Mouse (Mus musculus) forebrain, embryonic 12.5 days (tissue): ENCODE measurements around the gene Iqcf1. TPM values are rescaled to one million over a fixed set of nuclear protein-coding genes. Genes with fewer than 3 reads are reported as not detected.

Experiments
- ATAC-seq: fragments of 200-750 bp; cut with Nextera tagmentation; 2 replicates; pipeline ENCODE4 v1.8.0; 2017; ENCODE audit warnings: moderate TSS enrichment; ENCODE audit not compliant: low FRiP score
- H3K27ac ChIP-seq: fragments of 300-500 bp; sonication (generic); 2 replicates; pipeline ENCODE4 v1.5.1; 2016; ENCODE audit warnings: mild to moderate bottlenecking
- H3K27me3 ChIP-seq: fragments of 300-500 bp; sonication (generic); 2 replicates; pipeline ENCODE4 v1.6.1; 2016; ENCODE audit warnings: mild to moderate bottlenecking
- H3K36me3 ChIP-seq: fragments of 300-500 bp; sonication (generic); replicated peaks from 2 replicates; pipeline ENCODE4 v1.6.1; 2016; ENCODE audit warnings: mild to moderate bottlenecking
- H3K4me1 ChIP-seq: fragments of 300-500 bp; sonication (generic); 2 replicates; pipeline ENCODE4 v1.6.1; 2016
- H3K4me2 ChIP-seq: fragments of 300-500 bp; sonication (generic); 2 replicates; pipeline ENCODE4 v1.6.1; 2016; ENCODE audit warnings: mild to moderate bottlenecking, moderate library complexity
- H3K4me3 ChIP-seq: fragments of 300-500 bp; sonication (generic); replicated peaks from 2 replicates; pipeline ENCODE4 v1.5.1; 2016; ENCODE audit warnings: mild to moderate bottlenecking
- H3K9ac ChIP-seq: fragments of 300-500 bp; sonication (generic); 2 replicates; pipeline ENCODE4 v1.6.1; 2016; ENCODE audit warnings: mild to moderate bottlenecking
- H3K9me3 ChIP-seq: fragments of 300-500 bp; sonication (generic); 2 replicates; pipeline ENCODE4 v1.6.1; 2016
- WGBS: fragments of 180-500 bp; shearing (Covaris S2); methylation state at CpG from one replicate; pipeline ENCODE4 v1.1.7; 2016; 5-methylcytosine and 5-hydroxymethylcytosine counted together
- polyA plus RNA-seq: library from polyadenylated mRNA; unstranded; fragments of >200 nt; fragmentation: Nextera tagmentation; extraction: Ambion mirVana; gene quantifications from 2 replicates; pipeline ENCODE4 v1.2.1, GENCODE M21; 2016

The Iqcf1 gene
- polyA plus RNA-seq, 1 experiment from 2014 or later: not detected

DNA sequence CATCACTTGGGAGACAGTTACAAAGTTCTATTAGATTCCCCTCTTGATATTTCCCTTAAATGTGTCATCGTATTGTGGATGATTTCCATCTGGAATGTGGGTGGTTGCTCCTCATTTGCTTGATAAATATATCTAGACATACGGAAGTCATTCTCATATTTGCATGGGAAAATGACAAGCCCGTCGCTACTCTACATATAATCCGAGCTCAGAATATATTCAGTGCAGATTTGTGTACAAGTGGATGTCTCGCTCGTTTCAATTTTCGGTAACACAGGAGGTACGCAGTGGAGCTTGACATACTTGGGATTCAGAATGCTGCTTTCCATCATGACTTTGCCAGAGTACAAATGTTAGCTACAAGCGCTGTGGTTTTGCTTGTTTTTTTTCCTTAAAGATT lies 9.6 kb downstream of the Iqcf1 start:
- no peak for ATAC-seq
- 93% methylated on average over 10 of the region's 10 CpGs for WGBS
- no peaks in the 10 kb centered on the region for H3K4me1 ChIP-seq
- H3K27ac ChIP-seq: no peak overlapping the region
- no peaks in the 10 kb centered on the region for H3K27me3 ChIP-seq
- H3K36me3 ChIP-seq: no peaks in the 10 kb centered on the region
- no peaks in the 10 kb centered on the region for H3K9me3 ChIP-seq
- no peak overlapping the region for H3K9ac ChIP-seq
- H3K4me2 ChIP-seq: no peak overlapping the region
- H3K4me3 ChIP-seq: no peak overlapping the region

DNA sequence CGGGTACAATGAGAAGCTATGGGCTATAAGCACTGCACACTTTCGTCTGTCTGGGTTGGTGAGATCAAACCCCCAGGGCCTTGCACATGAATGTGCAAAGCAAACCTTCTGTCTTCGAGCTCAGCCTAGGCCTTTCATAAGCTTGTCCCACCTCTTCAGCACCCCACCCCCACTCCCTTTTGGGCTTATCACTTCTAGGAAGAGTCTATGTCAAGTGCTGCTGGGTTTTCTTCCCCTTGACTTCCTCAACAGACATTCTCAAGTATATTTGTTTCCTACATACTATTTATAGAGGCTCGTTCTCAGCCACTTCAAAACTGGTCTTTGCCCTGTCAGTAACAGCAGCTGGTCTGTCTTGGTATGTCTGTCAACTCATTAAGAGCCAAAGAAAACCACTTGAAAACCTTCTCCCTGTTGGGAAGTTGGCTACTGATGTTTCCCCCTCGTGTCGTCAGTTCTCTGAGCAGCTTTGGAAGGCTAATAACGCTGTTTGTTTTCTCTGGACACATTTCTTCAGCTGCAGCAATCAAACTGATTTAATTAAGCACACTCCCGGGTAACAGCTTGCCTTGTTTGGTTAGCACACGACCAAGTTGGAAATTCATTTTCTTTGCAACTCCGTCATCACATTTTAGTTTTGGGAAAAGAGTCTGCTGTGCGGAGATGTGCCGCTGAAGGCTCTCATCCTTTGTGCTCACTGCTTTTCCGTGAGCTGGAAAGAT lies 13.1 kb downstream of the Iqcf1 start:
- Histone ChIP-seq H3K36me3 (no peaks in the 10 kb centered on the region), H3K27me3 (no peaks in the 10 kb centered on the region), H3K27ac (no peak overlapping the region), H3K9ac (no peak overlapping the region), H3K9me3 (no peaks in the 10 kb centered on the region), H3K4me1 (no peaks in the 10 kb centered on the region), H3K4me3 (no peak overlapping the region), H3K4me2 (no peak overlapping the region)
- no peak for ATAC-seq
- 64% methylated on average over 13 of the region's 13 CpGs for WGBS

DNA sequence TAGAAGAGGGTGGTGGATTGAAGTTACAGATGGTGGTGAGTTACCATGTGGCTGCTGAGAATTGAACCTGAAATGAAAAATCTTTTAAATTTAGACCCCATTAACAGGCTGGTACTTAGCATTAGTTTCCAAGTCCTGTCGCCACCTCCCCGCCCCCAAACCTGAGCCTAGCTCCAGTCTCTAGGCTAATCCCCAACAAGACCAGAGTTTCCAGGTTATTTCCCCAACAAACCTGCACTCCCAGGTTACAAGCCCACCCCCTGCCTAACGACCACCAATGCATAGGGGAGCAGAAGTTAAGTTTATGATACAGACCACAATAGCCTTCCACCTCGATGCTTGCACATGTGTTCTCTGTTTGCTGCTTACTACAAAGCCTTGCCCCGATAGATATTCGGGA lies 13.8 kb downstream of the Iqcf1 start:
- H3K27ac ChIP-seq: no peak overlapping the region
- H3K36me3 ChIP-seq: no peaks in the 10 kb centered on the region
- no peak overlapping the region for H3K9ac ChIP-seq
- no peak for ATAC-seq
- WGBS: 81% methylated on average over 6 of the region's 6 CpGs
- H3K4me2 ChIP-seq: no peak overlapping the region
- no peak overlapping the region for H3K4me3 ChIP-seq
- H3K4me1 ChIP-seq: no peaks in the 10 kb centered on the region
- no peaks in the 10 kb centered on the region for H3K27me3 ChIP-seq
- no peaks in the 10 kb centered on the region for H3K9me3 ChIP-seq

DNA sequence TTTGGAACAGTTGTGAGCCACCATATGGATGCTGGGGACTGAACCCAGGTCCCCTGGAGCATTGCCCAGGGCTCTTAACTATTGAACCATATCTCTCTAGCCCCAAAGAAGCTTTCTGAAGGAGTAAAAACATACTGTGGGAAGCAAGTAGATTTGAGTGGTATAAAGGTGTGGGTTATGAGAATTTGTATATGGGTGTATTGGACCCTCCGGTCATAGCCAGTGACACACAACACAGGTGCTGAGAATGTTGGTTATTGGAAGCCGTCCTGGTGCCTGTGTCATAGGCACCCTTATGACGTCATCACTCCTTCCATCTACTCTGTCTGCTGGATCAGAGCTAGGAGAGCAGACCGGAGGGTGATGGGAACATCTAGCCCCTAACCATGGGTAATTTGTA lies 14.5 kb downstream of the Iqcf1 start, which contains the start of gene Iqcf5:
Gene Iqcf5 (plus strand): TSS at position 301 of the 400 bp plus-strand sequence.
- no peak for ATAC-seq
- 89% methylated on average over 4 of the region's 4 CpGs for WGBS

DNA sequence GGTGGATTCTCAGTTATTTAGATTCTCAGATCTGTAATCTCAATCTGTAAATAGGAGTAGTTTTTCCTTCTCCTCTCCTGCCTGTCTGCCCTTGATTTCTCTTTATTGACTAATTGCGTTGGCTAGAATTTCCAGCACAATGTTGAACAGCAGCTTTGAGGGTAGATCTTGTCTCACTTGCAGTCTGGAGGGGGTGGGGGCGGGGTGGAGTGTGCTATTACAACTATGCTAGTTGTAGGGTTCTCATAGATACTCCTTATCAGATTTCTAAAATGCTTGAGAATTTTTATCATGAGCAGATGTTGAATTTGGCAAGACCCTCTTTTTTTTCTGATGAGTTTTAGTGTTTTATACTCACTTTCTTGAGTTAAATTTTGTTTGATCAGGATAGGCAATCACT lies 19.7 kb downstream of the Iqcf1 start:
- Histone ChIP-seq H3K4me2 (no peak overlapping the region), H3K27me3 (no peaks in the 10 kb centered on the region)
- no peak for ATAC-seq

More for the DNA sequence above, 14.5 kb downstream of the Iqcf1 start, which contains the start of gene Iqcf5:
- no peak within 1 kb of the TSS for H3K4me2 ChIP-seq
- no peaks in the 10 kb centered on the region for H3K27me3 ChIP-seq
- no peaks in the 10 kb centered on the region for H3K36me3 ChIP-seq
- no peak within 1 kb of the TSS for H3K9ac ChIP-seq
- H3K4me1 ChIP-seq: no peaks in the 10 kb centered on the region
- H3K27ac ChIP-seq: no peak within 1 kb of the TSS
- H3K4me3 ChIP-seq: no peak within 1 kb of the TSS
- H3K9me3 ChIP-seq: no peaks in the 10 kb centered on the region

DNA sequence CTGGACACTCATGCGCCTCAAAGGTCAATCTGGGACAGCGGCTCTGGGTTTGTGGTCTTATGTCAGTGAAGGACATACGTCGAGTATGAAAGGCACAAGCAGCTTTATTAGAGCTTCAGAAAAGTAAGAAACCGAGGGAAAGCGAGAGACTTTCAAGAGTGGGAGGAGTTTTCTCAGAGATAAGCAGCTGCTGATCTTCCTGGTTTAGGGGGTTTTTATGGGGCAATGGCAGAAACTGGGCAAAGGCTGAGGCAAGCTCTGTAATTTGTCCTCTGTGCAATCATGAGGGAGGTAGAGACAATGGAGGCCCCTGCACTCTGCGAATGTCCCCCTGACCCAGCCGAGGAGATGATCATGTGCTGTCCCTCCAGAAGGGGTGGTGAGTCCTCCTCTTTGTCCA lies 20.1 kb downstream of the Iqcf1 start:
- no peak overlapping the region for H3K27ac ChIP-seq
- WGBS: 84% methylated on average over 8 of the region's 8 CpGs

More for the DNA sequence above, 19.7 kb downstream of the Iqcf1 start:
- no peaks in the 10 kb centered on the region for H3K9me3 ChIP-seq
- no peak overlapping the region for H3K4me3 ChIP-seq
- no peaks in the 10 kb centered on the region for H3K36me3 ChIP-seq
- no peak overlapping the region for H3K27ac ChIP-seq
- no peaks in the 10 kb centered on the region for H3K4me1 ChIP-seq
- 77% methylated on average over 2 of the region's 2 CpGs for WGBS
- H3K9ac ChIP-seq: no peak overlapping the region

DNA sequence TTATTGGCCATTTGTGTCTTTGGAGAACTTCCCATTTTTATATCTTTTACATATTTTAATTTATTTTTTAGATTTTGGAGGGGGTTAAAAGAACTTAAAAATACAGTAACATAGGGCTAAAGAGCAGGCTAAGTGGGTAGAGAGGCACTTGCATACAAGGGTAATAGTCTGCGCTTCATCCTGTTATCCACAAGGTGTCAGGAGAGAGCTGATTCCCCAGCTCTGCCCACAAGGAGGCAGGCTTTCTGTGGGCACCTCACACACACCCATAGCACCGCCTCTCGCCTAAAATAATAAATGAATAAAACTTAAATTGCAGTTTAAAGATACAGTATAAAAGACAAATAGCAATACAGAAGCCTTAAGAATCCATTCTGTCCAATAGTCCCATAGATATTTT lies 32.1 kb downstream of the Iqcf1 start:
- no peak overlapping the region for H3K27ac ChIP-seq
- H3K36me3 ChIP-seq: no peaks in the 10 kb centered on the region
- H3K9ac ChIP-seq: no peak overlapping the region
- no peak overlapping the region for H3K4me3 ChIP-seq
- no peaks in the 10 kb centered on the region for H3K9me3 ChIP-seq
- H3K4me1 ChIP-seq: no peaks in the 10 kb centered on the region
- H3K4me2 ChIP-seq: no peak overlapping the region
- WGBS: 37% methylated on average over 3 of the region's 3 CpGs
- H3K27me3 ChIP-seq: peaks cover 3% of the 10 kb centered on the region; the same call in 1 of the 2 replicates
- ATAC-seq: no peak

More for the DNA sequence above, 20.1 kb downstream of the Iqcf1 start:
- Histone ChIP-seq H3K36me3 (no peaks in the 10 kb centered on the region), H3K9ac (no peak overlapping the region), H3K4me3 (no peak overlapping the region), H3K27me3 (no peaks in the 10 kb centered on the region), H3K4me2 (no peak overlapping the region), H3K4me1 (no peaks in the 10 kb centered on the region), H3K9me3 (no peaks in the 10 kb centered on the region)
- no peak for ATAC-seq

DNA sequence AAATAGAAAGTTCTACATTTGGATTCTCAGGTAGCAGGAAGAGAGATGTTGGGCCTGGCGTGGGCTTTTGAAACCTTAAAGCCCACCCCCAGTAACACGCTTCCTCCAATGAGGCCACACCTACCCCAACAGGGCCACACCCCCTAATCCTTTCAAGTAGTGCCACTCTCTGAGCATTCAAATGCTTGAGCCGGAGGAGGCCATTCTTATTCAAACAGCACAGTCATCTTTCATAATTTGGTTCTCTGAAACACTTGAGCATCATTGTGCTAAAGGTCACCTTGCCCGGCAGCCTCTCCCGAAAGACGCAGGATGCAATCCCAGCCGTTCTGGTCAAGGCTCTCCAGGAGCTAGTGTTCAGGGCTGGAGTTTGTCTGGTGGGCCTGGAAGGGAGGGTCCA lies 34.5 kb downstream of the Iqcf1 start:
- WGBS: 85% methylated on average over 7 of the region's 7 CpGs

DNA sequence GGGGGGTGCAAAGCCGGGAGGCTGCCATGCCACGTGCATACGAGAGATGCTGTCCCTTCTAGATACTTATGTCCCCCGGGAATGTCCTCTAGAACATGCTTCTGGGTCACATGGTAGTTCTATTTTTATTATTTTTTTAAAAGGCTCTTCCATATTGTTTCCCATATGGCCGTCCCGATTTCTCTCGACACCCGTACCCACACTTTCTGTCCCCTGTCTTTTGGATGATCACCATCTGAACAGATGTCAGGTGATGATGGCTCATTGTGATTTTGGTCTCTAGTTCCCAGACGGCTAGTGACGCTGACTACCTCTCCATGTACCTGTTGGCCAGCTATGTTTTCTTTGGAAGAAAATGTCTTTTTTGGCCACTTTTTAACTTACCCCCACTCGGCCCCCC lies 35.2 kb downstream of the Iqcf1 start:
- H3K36me3 ChIP-seq: no peaks in the 10 kb centered on the region
- no peaks in the 10 kb centered on the region for H3K27me3 ChIP-seq
- ATAC-seq: no peak
- 0 out of 2 replicates have a peak, but pooled peaks cover 2% of the 10 kb centered on the region for H3K9me3 ChIP-seq
- H3K9ac ChIP-seq: no peak overlapping the region
- H3K27ac ChIP-seq: no peak overlapping the region
- 90% methylated on average over 11 of the region's 11 CpGs for WGBS
- H3K4me3 ChIP-seq: no peak overlapping the region
- H3K4me1 ChIP-seq: no peaks in the 10 kb centered on the region
- H3K4me2 ChIP-seq: no peak overlapping the region

More for the DNA sequence above, 34.5 kb downstream of the Iqcf1 start:
- ATAC-seq: no peak
- H3K27me3 ChIP-seq: no peaks in the 10 kb centered on the region
- H3K4me2 ChIP-seq: no peak overlapping the region
- no peaks in the 10 kb centered on the region for H3K9me3 ChIP-seq
- no peaks in the 10 kb centered on the region for H3K4me1 ChIP-seq
- no peak overlapping the region for H3K27ac ChIP-seq
- no peak overlapping the region for H3K4me3 ChIP-seq
- H3K9ac ChIP-seq: no peak overlapping the region
- no peaks in the 10 kb centered on the region for H3K36me3 ChIP-seq

Other genes with a start within 250 kb of the Iqcf1 start
- gene Poc1a, start 218.9 kb upstream of the Iqcf1 start, polyA plus RNA-seq: 23.4 and 23.8 TPM in 2 replicates
- gene Dusp7, start 131.3 kb upstream of the Iqcf1 start, polyA plus RNA-seq: 12.1 and 16.3 TPM in 2 replicates
- 757 and 770 TPM in 2 replicates for gene Rpl29, start 70.5 kb upstream of the Iqcf1 start, polyA plus RNA-seq
- gene Acy1, start 61.6 kb upstream of the Iqcf1 start, polyA plus RNA-seq: 38.0 and 42.6 TPM in 2 replicates
- gene Abhd14b, start 52.5 kb upstream of the Iqcf1 start, polyA plus RNA-seq: 4.4 TPM in 2 replicates
- gene Abhd14a, start 52.3 kb upstream of the Iqcf1 start, polyA plus RNA-seq: 37.7 and 39.0 TPM in 2 replicates
- gene Pcbp4, start 46.7 kb upstream of the Iqcf1 start, polyA plus RNA-seq: 299 and 311 TPM in 2 replicates
- gene Gpr62, start 34.0 kb upstream of the Iqcf1 start, polyA plus RNA-seq: 0.26 and 0.55 TPM in 2 replicates
- 52.3 and 56.0 TPM in 2 replicates for gene Rrp9, start 24.0 kb upstream of the Iqcf1 start, polyA plus RNA-seq
- 0.83 and 1.3 TPM in 2 replicates for gene Parp3, start 23.0 kb upstream of the Iqcf1 start, polyA plus RNA-seq
- not detected in 2 replicates for gene Iqcf5, start 14.6 kb downstream of the Iqcf1 start, polyA plus RNA-seq
- gene Iqcf3, start 61.7 kb downstream of the Iqcf1 start, polyA plus RNA-seq: not detected in 2 replicates
- not detected in 2 replicates for gene Iqcf4, start 71.0 kb downstream of the Iqcf1 start, polyA plus RNA-seq
- gene Iqcf6, start 126.6 kb downstream of the Iqcf1 start, polyA plus RNA-seq: not detected in 2 replicates
- gene Grm2, start 156.1 kb downstream of the Iqcf1 start, polyA plus RNA-seq: 3.4 and 5.7 TPM in 2 replicates
- 24.9 and 30.4 TPM in 2 replicates for gene Tex264, start 186.0 kb downstream of the Iqcf1 start, polyA plus RNA-seq